In the genomic region with DNA sequence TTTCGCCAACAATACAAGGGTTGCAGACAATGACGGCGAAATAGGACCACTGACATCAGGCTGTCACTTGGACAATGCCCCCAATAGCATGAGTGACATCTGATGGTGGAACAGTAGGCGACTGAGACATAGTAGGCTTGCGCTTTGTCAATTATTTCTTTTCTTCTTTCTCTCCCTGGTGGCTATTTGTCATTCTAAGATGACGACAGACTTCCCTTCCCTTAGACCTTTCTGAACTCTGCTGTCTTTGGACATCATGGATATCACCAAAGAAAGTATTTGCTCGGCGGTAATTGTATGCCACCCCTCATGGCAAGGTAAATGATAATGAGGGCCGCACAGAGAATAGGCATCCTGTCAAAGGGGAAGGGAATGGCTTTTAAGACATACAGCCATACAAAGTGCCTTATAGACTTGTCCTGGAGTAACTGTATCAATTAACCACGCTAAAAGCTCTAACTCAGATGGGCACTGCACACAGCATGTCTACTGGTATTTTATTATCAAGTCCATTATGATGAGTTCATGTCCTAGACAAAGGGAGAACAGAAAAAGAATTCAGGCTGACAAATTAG, we compare ENCODE assay signal across 20 mouse cellular contexts.
DNase-seq lines count a peak whose midpoint lies in the region; ATAC-seq lines count a peak whose summit lies in the region.
"Had no signal": no experiment of that assay in that cellular context is flagged by ENCODE, and none has a peak within 500 bp of the region (broad histone marks: within the 10 kb centered on the region; RNA-seq: fewer than 3 reads in every experiment).

No protein-coding gene starts in this region.

- no peak overlapping the region for H3K4me3 ChIP-seq in hindbrain, embryonic 11.5 days (ENCODE audit: low read depth, low read length)
- H3K4me3 ChIP-seq in hindbrain, embryonic 16.5 days (ENCODE audit: low read length), result no peak overlapping the region
- no peak overlapping the region for H3K4me3 ChIP-seq in forebrain, embryonic 10.5 days
- no peak overlapping the region for H3K4me3 ChIP-seq in forebrain, embryonic 16.5 days (replicated peaks; ENCODE audit: low read length)
- no peak overlapping the region for H3K4me3 ChIP-seq in midbrain, embryonic 15.5 days
- H3K4me3 ChIP-seq: embryonic facial prominence, embryonic 12.5 days; limb, embryonic 12.5 days; liver, embryonic 13.5 days; lung, embryonic 15.5 days had no signal

- H3K4me1 ChIP-seq in hindbrain, embryonic 11.5 days (replicated peaks; ENCODE audit: control insufficient read depth, insufficient read depth, low read length), result peaks cover 3% of the 10 kb centered on the region
- H3K4me1 ChIP-seq in hindbrain, embryonic 16.5 days (ENCODE audit: control insufficient read depth, insufficient read depth, low read depth, low read length), result peaks cover 2% of the 10 kb centered on the region; the same call in 1 of the 2 replicates
- peaks cover 83% of the 10 kb centered on the region for H3K4me1 ChIP-seq in forebrain, embryonic 10.5 days
- H3K4me1 ChIP-seq in forebrain, embryonic 16.5 days (replicated peaks; ENCODE audit: control insufficient read depth, insufficient read depth, low read length), result peaks cover 14% of the 10 kb centered on the region
- H3K4me1 ChIP-seq in midbrain, embryonic 15.5 days, result peaks cover 22% of the 10 kb centered on the region
- H3K4me1 ChIP-seq: liver, embryonic 13.5 days; lung, embryonic 15.5 days had no signal

- 25% methylated on average over 10 of the region's 10 CpGs for WGBS in hindbrain, embryonic 11.5 days
- WGBS in hindbrain, embryonic 16.5 days, result 20% methylated on average over 10 of the region's 10 CpGs
- WGBS in forebrain, embryonic 10.5 days, result 39% methylated on average over 10 of the region's 10 CpGs
- 10% methylated on average over 10 of the region's 10 CpGs for WGBS in forebrain, embryonic 16.5 days
- WGBS in midbrain, embryonic 15.5 days, result 18% methylated on average over 10 of the region's 10 CpGs

- H3K4me2 ChIP-seq in hindbrain, embryonic 11.5 days (replicated peaks; ENCODE audit: low read depth, low read length), result no peak overlapping the region
- no peak overlapping the region for H3K4me2 ChIP-seq in hindbrain, embryonic 16.5 days (ENCODE audit: low read length)
- no peak overlapping the region for H3K4me2 ChIP-seq in forebrain, embryonic 16.5 days (ENCODE audit: low read length)
- H3K4me2 ChIP-seq in midbrain, embryonic 15.5 days, result no peak overlapping the region
- H3K4me2 ChIP-seq: limb, embryonic 12.5 days; liver, embryonic 13.5 days; lung, embryonic 15.5 days had no signal

- no peak overlapping the region for H3K27ac ChIP-seq in hindbrain, embryonic 11.5 days (ENCODE audit: low read depth, low read length)
- H3K27ac ChIP-seq in hindbrain, embryonic 16.5 days (ENCODE audit: low read depth, low read length), result no peak overlapping the region
- H3K27ac ChIP-seq in forebrain, embryonic 10.5 days, result peak overlapping the region; percentile 81; the same call in 1 of the 2 replicates
- no peak overlapping the region for H3K27ac ChIP-seq in forebrain, embryonic 16.5 days (ENCODE audit: low read length)
- 0 out of 2 replicates have a peak overlapping the region, but pooled peaks have one; percentile 32 for H3K27ac ChIP-seq in midbrain, embryonic 15.5 days
- H3K27ac ChIP-seq: limb, embryonic 12.5 days; liver, embryonic 13.5 days; lung, embryonic 15.5 days; macrophage; stomach, postnatal 0 days had no signal

- ATAC-seq in hindbrain, embryonic 11.5 days (ENCODE audit: low FRiP score), result peak; percentile 88
- ATAC-seq in hindbrain, embryonic 16.5 days, result no peak
- ATAC-seq in forebrain, embryonic 16.5 days, result peak; percentile 43
- ATAC-seq in midbrain, embryonic 15.5 days (replicated peaks), result peak; percentile 51; the same call in 1 of the 2 replicates
- no peak for ATAC-seq in activated CD4-positive, CD25-positive, alpha-beta regulatory T cell, adult 4 months

- H3K9me3 ChIP-seq in hindbrain, embryonic 11.5 days (ENCODE audit: control insufficient read depth, low read length), result no peaks in the 10 kb centered on the region
- no peaks in the 10 kb centered on the region for H3K9me3 ChIP-seq in hindbrain, embryonic 16.5 days (ENCODE audit: control insufficient read depth, low read length)
- H3K9me3 ChIP-seq in forebrain, embryonic 10.5 days, result no peaks in the 10 kb centered on the region
- no peaks in the 10 kb centered on the region for H3K9me3 ChIP-seq in forebrain, embryonic 16.5 days (ENCODE audit: control insufficient read depth, low read length)
- H3K9me3 ChIP-seq in midbrain, embryonic 15.5 days, result no peaks in the 10 kb centered on the region
- H3K9me3 ChIP-seq: embryonic facial prominence, embryonic 12.5 days; limb, embryonic 12.5 days; liver, embryonic 13.5 days; lung, embryonic 15.5 days had no signal

- peaks cover 12% of the 10 kb centered on the region; the same call in 1 of the 2 replicates for H3K27me3 ChIP-seq in hindbrain, embryonic 11.5 days (ENCODE audit: control insufficient read depth, insufficient read depth, low read length)
- 0 out of 2 replicates have a peak, but pooled peaks cover 6% of the 10 kb centered on the region for H3K27me3 ChIP-seq in hindbrain, embryonic 16.5 days (replicated peaks; ENCODE audit: control insufficient read depth, insufficient read depth, low read length)
- peaks cover 27% of the 10 kb centered on the region for H3K27me3 ChIP-seq in forebrain, embryonic 10.5 days (ENCODE audit: poor library complexity, severe bottlenecking)
- H3K27me3 ChIP-seq in forebrain, embryonic 16.5 days (replicated peaks; ENCODE audit: control insufficient read depth, insufficient read depth, low read length), result no peaks in the 10 kb centered on the region
- no peaks in the 10 kb centered on the region for H3K27me3 ChIP-seq in midbrain, embryonic 15.5 days (replicated peaks)
- H3K27me3 ChIP-seq: embryonic facial prominence, embryonic 12.5 days; liver, embryonic 13.5 days; lung, embryonic 15.5 days had no signal

- peak; percentile 62 for DNase-seq in hindbrain, embryonic 11.5 days (ENCODE audit: low spot score)
- DNase-seq in forebrain, embryonic 10.5 days (ENCODE audit: extremely low spot score, low spot score), result peak; percentile 42
- DNase-seq in kidney, postnatal 14 days, result no peak
- DNase-seq in layer of hippocampus, adult 9-10 months (ENCODE audit: low spot score), result no peak
- DNase-seq: cerebellum, adult 9-11 months; heart, adult 18-20 months; kidney, adult 18-20 months; kidney, postnatal 25 days; liver, embryonic 13.5 days; right cerebral cortex, postnatal 14 days; thymus, postnatal 14 days had no signal

- H3K36me3 ChIP-seq in hindbrain, embryonic 11.5 days (ENCODE audit: control insufficient read depth, insufficient read depth, low read length), result no peaks in the 10 kb centered on the region
- no peaks in the 10 kb centered on the region for H3K36me3 ChIP-seq in hindbrain, embryonic 16.5 days (ENCODE audit: control insufficient read depth, insufficient read depth, low read length)
- no peaks in the 10 kb centered on the region for H3K36me3 ChIP-seq in forebrain, embryonic 10.5 days (replicated peaks)
- no peaks in the 10 kb centered on the region for H3K36me3 ChIP-seq in forebrain, embryonic 16.5 days (ENCODE audit: control insufficient read depth, insufficient read depth)
- no peaks in the 10 kb centered on the region for H3K36me3 ChIP-seq in midbrain, embryonic 15.5 days (replicated peaks)
- H3K36me3 ChIP-seq: embryonic facial prominence, embryonic 12.5 days; limb, embryonic 12.5 days; liver, embryonic 13.5 days; lung, embryonic 15.5 days had no signal

- H3K9ac ChIP-seq in hindbrain, embryonic 11.5 days (ENCODE audit: low read depth, low read length), result no peak overlapping the region
- no peak overlapping the region for H3K9ac ChIP-seq in hindbrain, embryonic 16.5 days (ENCODE audit: low read depth, low read length)
- H3K9ac ChIP-seq in forebrain, embryonic 16.5 days (replicated peaks; ENCODE audit: low read depth, low read length), result no peak overlapping the region
- no peak overlapping the region for H3K9ac ChIP-seq in midbrain, embryonic 15.5 days
- H3K9ac ChIP-seq: embryonic facial prominence, embryonic 12.5 days; limb, embryonic 12.5 days; liver, embryonic 13.5 days; lung, embryonic 15.5 days had no signal

Comparison
In these comparisons a context has a peak if more than half of its experiments do, and no peak if none do; other contexts are left out.
1. ATAC-seq: peak in hindbrain, embryonic 11.5 days (single experiment), forebrain, embryonic 16.5 days (single experiment) and midbrain, embryonic 15.5 days (single experiment); none in hindbrain, embryonic 16.5 days (single experiment) and activated CD4-positive, CD25-positive, alpha-beta regulatory T cell, adult 4 months (single experiment).
2. H3K27ac ChIP-seq: peak in forebrain, embryonic 10.5 days (single experiment) and midbrain, embryonic 15.5 days (single experiment); none in hindbrain, embryonic 11.5 days (single experiment), hindbrain, embryonic 16.5 days (single experiment) and forebrain, embryonic 16.5 days (single experiment).
3. DNase-seq: peak in hindbrain, embryonic 11.5 days (single experiment) and forebrain, embryonic 10.5 days (single experiment); none in kidney, postnatal 14 days (single experiment) and layer of hippocampus, adult 9-10 months (single experiment).